Mouse (Mus musculus): ENCODE results near the gene Fmnl1.

Fmnl1 gene

GRCm38 (mm10) chr11:103223444-103223843 is 52.5 kb downstream of the Fmnl1 start:
- no peak for DNase-seq (ENCODE audit: low spot score in 2 of 2)

GRCm38 (mm10) chr11:103223951-103224456 is 53.1 kb downstream of the Fmnl1 start:
- DNase-seq (ENCODE audit: low spot score in 2 of 2) = no peak

- no peak for DNase-seq (ENCODE audit: low spot score in 2 of 2)
These were observed 58.7 kb downstream of the Fmnl1 start for GRCm38 (mm10) chr11:103229608-103230007.

- no peak for DNase-seq (ENCODE audit: low spot score in 2 of 2)
These were observed 59.7 kb downstream of the Fmnl1 start for GRCm38 (mm10) chr11:103230626-103231025.

- DNase-seq (ENCODE audit: low spot score in 2 of 2) = no peak
These were observed 60.5 kb downstream of the Fmnl1 start for GRCm38 (mm10) chr11:103231367-103231766.

- peak; percentile 72 to 85 for DNase-seq (ENCODE audit: low spot score in 2 of 2)
These were observed 62.1 kb downstream of the Fmnl1 start for GRCm38 (mm10) chr11:103232966-103233365.

GRCm38 (mm10) chr11:103234447-103234846 is 63.5 kb downstream of the Fmnl1 start:
- no peak for DNase-seq (ENCODE audit: low spot score in 2 of 2)

GRCm38 (mm10) chr11:103235702-103236101 is 64.8 kb downstream of the Fmnl1 start:
- no peak for DNase-seq (ENCODE audit: low spot score in 2 of 2)

GRCm38 (mm10) chr11:103236431-103236830 is 65.5 kb downstream of the Fmnl1 start:
- DNase-seq (ENCODE audit: low spot score in 2 of 2) = no peak

GRCm38 (mm10) chr11:103236903-103237302 is 66.0 kb downstream of the Fmnl1 start:
- peak in 1 of 2 experiments; percentile 57 for DNase-seq (ENCODE audit: low spot score in 2 of 2)

GRCm38 (mm10) chr11:103237757-103238156 is 66.8 kb downstream of the Fmnl1 start:
- no peak for DNase-seq (ENCODE audit: low spot score in 2 of 2)

- no peak for DNase-seq (ENCODE audit: low spot score in 2 of 2)
These were observed 69.8 kb downstream of the Fmnl1 start for GRCm38 (mm10) chr11:103240740-103241139.

- DNase-seq (ENCODE audit: low spot score in 2 of 2) = no peak
These were observed 73.9 kb downstream of the Fmnl1 start for GRCm38 (mm10) chr11:103244856-103245255.

- DNase-seq (ENCODE audit: low spot score in 2 of 2) = peak in 1 of 2 experiments; percentile 45
These were observed 75.3 kb downstream of the Fmnl1 start for GRCm38 (mm10) chr11:103246081-103246730.

- no peak for DNase-seq (ENCODE audit: low spot score in 2 of 2)
These were observed 75.9 kb downstream of the Fmnl1 start for GRCm38 (mm10) chr11:103246731-103247290.

GRCm38 (mm10) chr11:103247504-103248177 is 76.7 kb downstream of the Fmnl1 start:
- peak in 1 of 2 experiments; percentile 63 for DNase-seq (ENCODE audit: low spot score in 2 of 2)
